Mouse (Mus musculus): ENCODE data around the gene Nrg3. TPM values are rescaled to one million over a fixed set of nuclear protein-coding genes. Genes with fewer than 3 reads are reported as not detected.

Nrg3 gene
- total RNA-seq, 1 experiment from 2014 or later: 4.6 TPM

Small RNA genes lying within 50 kb of the gene (microRNA-seq; reads per million reads assigned to microRNA genes)
- 0 reads per million in 2 experiments for gene Gm27332
